Mouse (Mus musculus) embryonic facial prominence, embryonic 15.5 days (tissue): ENCODE data around the gene Tubd1. TPM values are rescaled to one million over a fixed set of nuclear protein-coding genes. Genes with fewer than 3 reads are reported as not detected.
A peak's percentile ranks its signal among the peaks of the same experiment; 100 is the strongest.

Experiments
- ATAC-seq: fragments of 200-750 bp; cut with Nextera tagmentation; 2 replicates; pipeline ENCODE4 v1.8.0; 2017; ENCODE audit warnings: low read depth, moderate TSS enrichment; ENCODE audit not compliant: insufficient number of reproducible peaks, low FRiP score, low TSS enrichment
- H3K27ac ChIP-seq: fragments of 300-500 bp; sonication (generic); replicated peaks from 2 replicates; pipeline ENCODE4 v1.5.1; 2015; ENCODE audit warnings: mild to moderate bottlenecking, inconsistent platforms
- H3K27me3 ChIP-seq: fragments of 300-500 bp; sonication (generic); 2 replicates; pipeline ENCODE4 v1.6.1; 2015; ENCODE audit warnings: inconsistent platforms
- H3K36me3 ChIP-seq: fragments of 300-500 bp; sonication (generic); 2 replicates; pipeline ENCODE4 v1.6.1; 2015; ENCODE audit warnings: mild to moderate bottlenecking, inconsistent platforms
- H3K4me1 ChIP-seq: fragments of 300-500 bp; sonication (generic); 2 replicates; pipeline ENCODE4 v1.6.1; 2015; ENCODE audit warnings: inconsistent platforms
- H3K4me2 ChIP-seq: fragments of 300-500 bp; sonication (generic); replicated peaks from 2 replicates; pipeline ENCODE4 v1.6.1; 2015; ENCODE audit warnings: mild to moderate bottlenecking, inconsistent platforms
- H3K4me3 ChIP-seq: fragments of 300-500 bp; sonication (generic); replicated peaks from 2 replicates; pipeline ENCODE4 v1.5.1; 2015; ENCODE audit warnings: mild to moderate bottlenecking, inconsistent platforms
- H3K9ac ChIP-seq: fragments of 300-500 bp; sonication (generic); 2 replicates; pipeline ENCODE4 v1.6.1; 2015; ENCODE audit warnings: inconsistent platforms
- H3K9me3 ChIP-seq: fragments of 300-500 bp; sonication (generic); replicated peaks from 2 replicates; pipeline ENCODE4 v1.6.1; 2016; ENCODE audit warnings: inconsistent platforms
- WGBS: fragments of 180-500 bp; shearing (Covaris S2); methylation state at CpG from one replicate; pipeline ENCODE4 v1.1.7; 2015; 5-methylcytosine and 5-hydroxymethylcytosine counted together
- polyA plus RNA-seq: library from polyadenylated mRNA; unstranded; fragments of >200 nt; fragmentation: Nextera tagmentation; extraction: Ambion mirVana; gene quantifications from 2 replicates; pipeline ENCODE4 v1.2.1, GENCODE M21; 2015

The Tubd1 gene
- polyA plus RNA-seq, 1 experiment from 2014 or later: 11.3 TPM

DNA sequence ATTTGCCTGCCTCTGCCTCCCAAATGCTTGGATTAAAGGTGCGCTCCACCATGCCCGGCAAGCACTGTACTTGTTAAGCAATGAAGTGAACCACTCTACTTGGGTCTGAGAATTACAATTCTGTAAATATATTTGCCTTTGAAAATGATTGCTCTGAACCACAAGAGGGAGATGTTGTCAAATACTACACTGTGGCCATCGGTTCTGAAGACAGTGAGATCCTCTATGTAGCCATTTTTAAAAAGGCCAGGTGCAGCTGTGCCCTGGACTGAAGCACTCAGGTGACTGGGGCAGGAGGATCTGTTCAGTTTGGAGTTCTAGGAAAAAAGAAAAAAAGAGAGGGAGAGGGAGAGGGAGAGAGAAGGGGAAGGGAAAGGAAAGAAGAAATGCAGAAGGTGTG, 23.6 kb downstream of the Tubd1 start:
- H3K27me3 ChIP-seq: no peaks in the 10 kb centered on the region
- WGBS: 61% methylated on average over 3 of the region's 3 CpGs
- H3K4me2 ChIP-seq: no peak overlapping the region
- no peaks in the 10 kb centered on the region for H3K9me3 ChIP-seq
- H3K36me3 ChIP-seq: no peaks in the 10 kb centered on the region
- peaks cover 18% of the 10 kb centered on the region for H3K4me1 ChIP-seq
- no peak overlapping the region for H3K9ac ChIP-seq
- H3K27ac ChIP-seq: no peak overlapping the region
- H3K4me3 ChIP-seq: no peak overlapping the region
- ATAC-seq: no peak

DNA sequence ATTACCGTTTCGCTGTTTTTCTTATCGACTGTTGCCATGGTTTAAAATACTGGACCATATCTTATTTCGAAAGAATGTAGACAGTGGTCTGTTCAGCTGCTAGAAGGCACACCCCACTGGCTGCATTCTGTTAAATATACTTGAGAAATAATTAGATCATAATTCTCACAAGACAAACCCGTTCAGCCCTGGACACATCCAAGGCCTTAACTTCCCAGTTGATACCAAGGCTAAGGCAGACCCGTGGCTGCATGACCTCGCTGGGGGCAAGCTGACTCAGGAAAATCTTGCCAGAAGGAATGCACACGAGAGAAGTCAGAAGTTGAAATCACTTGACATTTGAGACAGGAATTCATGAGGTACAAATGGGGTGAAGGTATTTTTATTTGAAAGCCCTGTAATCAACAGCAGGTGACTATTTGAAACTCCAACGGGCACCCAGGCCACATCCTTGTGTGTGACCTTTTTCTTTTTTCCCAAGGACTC, 25.5 kb downstream of the Tubd1 start:
- Histone ChIP-seq H3K4me3 (no peak overlapping the region), H3K9me3 (no peaks in the 10 kb centered on the region), H3K27me3 (no peaks in the 10 kb centered on the region), H3K9ac (no peak overlapping the region), H3K36me3 (no peaks in the 10 kb centered on the region), H3K27ac (peak overlapping the region; percentile 61; the same call in 1 of the 2 replicates), H3K4me2 (no peak overlapping the region), H3K4me1 (peaks cover 18% of the 10 kb centered on the region)
- no peak for ATAC-seq
- 15% methylated on average over 9 of the region's 9 CpGs for WGBS

DNA sequence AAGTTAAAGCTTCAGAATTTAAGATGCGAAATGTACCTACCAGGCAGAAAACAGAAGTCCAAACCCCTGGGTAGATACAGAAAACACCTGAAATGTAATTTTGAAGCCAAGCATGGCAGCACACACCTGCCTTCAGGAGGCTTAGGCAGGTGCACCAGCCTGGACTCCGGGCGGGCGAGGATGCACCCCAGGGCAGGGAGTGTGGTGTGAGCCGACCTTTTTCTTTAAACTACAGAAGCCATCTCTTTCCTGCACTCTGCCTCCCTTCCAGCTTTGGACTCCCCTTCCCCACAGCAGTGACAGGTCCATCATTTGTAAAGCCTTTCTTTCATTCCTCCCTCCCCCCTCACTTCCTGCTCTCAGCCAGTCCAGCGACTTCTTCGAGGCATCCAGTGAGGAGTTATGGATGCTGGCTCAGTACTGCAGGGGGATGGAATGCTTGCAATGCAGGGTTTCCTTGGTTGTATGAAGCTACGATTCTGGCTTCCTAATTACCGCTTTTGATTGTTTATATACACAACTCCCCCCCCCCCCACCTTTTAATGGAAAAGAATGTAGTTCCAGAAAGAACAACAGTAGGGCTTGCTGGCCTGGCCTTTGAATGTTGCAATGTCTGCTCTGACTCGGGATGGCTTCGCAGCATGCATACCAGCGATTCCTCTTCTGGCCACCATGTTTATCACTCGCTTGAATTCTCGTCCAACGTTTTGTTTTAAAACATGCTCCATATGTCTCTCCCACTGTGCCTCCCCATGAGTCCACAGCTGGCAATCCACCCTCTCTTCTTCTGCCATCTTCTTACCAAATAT, 26.5 kb downstream of the Tubd1 start:
- WGBS: 16% methylated on average over 15 of the region's 15 CpGs
- Histone ChIP-seq H3K4me2 (peak overlapping the region; percentile 10; the same call in 1 of the 2 replicates), H3K4me1 (peaks cover 18% of the 10 kb centered on the region), H3K27me3 (no peaks in the 10 kb centered on the region), H3K27ac (peak overlapping the region; percentile 76), H3K36me3 (no peaks in the 10 kb centered on the region), H3K4me3 (no peak overlapping the region), H3K9me3 (no peaks in the 10 kb centered on the region), H3K9ac (no peak overlapping the region)
- peak; percentile 54; the same call in 1 of the 2 replicates for ATAC-seq

DNA sequence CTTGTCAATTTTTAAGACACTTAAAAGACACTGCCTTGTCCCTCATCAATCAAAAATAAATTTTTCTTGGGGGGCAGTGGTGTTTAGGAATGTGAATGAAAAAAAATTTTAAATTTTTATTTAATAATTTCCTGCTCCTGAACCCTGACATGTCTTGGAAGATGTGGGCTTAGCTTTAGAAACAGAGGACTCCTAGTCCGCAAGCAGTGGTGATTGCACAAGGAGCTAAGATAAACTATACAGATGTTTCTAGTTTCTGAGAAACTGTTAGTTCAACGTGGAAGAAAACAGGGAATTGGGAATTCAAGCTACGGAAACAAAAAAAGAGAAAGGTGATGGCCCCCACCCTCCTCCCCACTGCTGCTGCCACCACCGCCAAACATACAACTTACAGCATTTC, 27.1 kb downstream of the Tubd1 start:
- Histone ChIP-seq H3K27ac (peak overlapping the region; percentile 76), H3K9ac (no peak overlapping the region), H3K4me1 (peaks cover 21% of the 10 kb centered on the region), H3K36me3 (no peaks in the 10 kb centered on the region), H3K27me3 (no peaks in the 10 kb centered on the region), H3K9me3 (no peaks in the 10 kb centered on the region), H3K4me2 (peak overlapping the region; percentile 10; the same call in 1 of the 2 replicates), H3K4me3 (no peak overlapping the region)
- 43% methylated on average over 4 of the region's 4 CpGs for WGBS
- no peak for ATAC-seq

DNA sequence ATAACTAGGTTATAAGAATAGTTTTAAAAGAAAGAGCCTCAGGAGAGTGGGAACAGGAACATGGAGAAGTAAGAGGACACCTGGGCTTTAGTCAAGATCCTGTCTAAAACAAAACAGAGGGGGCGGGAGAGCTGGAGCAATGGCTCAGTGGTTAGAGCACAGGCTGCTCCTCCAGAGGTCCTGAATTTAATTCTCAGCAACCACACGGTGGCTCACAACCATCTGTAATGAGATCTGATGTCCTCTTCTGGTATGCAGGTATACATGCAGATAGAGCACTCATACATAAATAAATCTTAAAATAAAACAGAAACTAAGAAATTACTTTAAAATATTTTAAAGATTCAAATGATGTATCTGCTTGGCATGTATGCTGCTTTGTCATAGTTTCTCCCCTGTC, 27.8 kb downstream of the Tubd1 start:
- WGBS: 65% methylated on average over 2 of the region's 2 CpGs
- ATAC-seq: no peak
- Histone ChIP-seq H3K9me3 (no peaks in the 10 kb centered on the region), H3K4me1 (peaks cover 28% of the 10 kb centered on the region), H3K4me3 (no peak overlapping the region), H3K36me3 (no peaks in the 10 kb centered on the region), H3K4me2 (no peak overlapping the region), H3K9ac (no peak overlapping the region), H3K27ac (no peak overlapping the region), H3K27me3 (no peaks in the 10 kb centered on the region)

DNA sequence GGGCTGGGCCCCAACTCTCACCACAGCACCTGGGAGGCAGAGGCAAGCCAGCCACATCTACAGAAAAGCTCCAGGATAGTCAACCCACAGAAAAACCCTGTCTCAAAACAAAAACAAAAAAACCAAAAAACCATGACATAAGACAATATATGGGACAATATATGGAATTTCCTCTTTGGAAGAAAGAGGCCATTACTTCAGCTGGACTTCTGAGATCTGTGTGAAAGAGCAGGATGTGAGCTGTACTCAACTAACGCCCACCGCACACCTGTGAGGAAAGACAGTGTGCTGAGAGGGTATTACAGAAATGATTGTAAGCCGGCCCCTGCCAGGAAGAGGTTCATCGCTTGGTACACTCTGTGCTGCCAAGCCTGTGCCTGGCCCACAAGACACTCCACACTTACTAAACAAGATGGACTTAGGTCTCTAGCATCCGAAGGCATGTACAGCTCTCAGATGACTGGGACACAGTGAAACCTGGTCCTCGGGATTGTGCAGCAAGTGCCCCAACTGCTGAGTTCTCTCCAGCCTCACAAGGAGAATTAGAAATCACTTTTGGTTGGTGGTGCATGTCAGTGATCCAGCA, 28.9 kb downstream of the Tubd1 start:
- no peak overlapping the region for H3K9ac ChIP-seq
- H3K9me3 ChIP-seq: no peaks in the 10 kb centered on the region
- H3K4me3 ChIP-seq: no peak overlapping the region
- WGBS: 83% methylated on average over 6 of the region's 6 CpGs
- H3K27me3 ChIP-seq: no peaks in the 10 kb centered on the region
- peaks cover 34% of the 10 kb centered on the region for H3K4me1 ChIP-seq
- H3K27ac ChIP-seq: no peak overlapping the region
- no peaks in the 10 kb centered on the region for H3K36me3 ChIP-seq
- no peak overlapping the region for H3K4me2 ChIP-seq
- no peak for ATAC-seq

DNA sequence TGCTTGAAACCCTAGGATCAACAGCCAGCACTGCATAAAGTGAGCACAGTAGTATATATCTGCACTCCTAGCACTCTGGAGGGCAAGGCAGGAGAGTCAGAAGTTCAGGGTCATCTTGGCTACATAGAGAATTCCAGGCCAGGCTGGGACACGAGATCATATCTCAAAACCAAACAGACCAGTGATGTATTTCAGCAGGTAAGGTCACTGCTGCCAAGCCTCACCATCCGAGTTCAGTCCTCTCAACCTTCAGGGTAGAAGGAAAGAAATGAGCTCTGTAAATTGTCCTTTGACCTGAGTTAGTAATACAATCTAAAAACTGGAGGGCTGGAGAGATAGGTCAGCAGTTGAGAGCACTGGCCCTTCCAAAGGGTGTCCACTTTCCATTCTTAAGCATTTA, 29.6 kb downstream of the Tubd1 start:
- 54% methylated on average over 2 of the region's 2 CpGs for WGBS
- H3K27ac ChIP-seq: no peak overlapping the region

DNA sequence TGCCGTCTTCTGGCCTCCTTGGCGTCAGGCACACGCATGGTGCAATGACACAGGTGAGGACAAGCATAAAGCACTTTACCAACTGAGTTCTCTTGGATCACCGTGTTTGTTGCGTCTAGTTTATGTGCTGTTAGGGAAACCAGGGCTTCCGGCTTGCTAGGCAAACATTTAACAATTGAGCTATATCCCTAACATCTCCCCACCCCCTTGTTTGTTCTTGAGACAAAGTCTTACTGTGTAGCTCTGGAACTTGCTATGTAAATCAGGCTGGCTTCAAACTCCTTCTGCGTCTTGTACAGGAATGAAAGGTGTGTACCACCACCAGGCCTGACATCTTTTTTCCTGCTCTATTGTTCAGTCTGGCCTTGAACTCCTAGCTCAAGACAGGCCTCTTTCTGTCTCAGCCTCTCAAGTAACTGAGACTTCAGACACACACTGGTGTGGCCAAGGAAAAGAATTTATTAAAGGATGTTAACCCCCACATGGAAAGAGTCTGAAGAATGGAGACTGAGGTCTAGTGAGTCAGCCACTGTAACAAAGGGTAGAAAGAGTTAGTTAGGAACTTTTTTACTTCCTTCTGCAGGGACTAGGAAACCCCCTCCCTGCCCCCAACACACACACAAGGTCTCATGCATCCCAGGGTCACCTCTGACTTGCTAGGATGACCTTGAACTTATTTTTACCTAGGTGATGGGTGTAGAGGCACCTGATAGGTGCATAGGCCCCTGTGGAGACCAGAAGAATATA, 31.0 kb downstream of the Tubd1 start:
- Histone ChIP-seq H3K4me1 (peaks cover 40% of the 10 kb centered on the region), H3K4me2 (no peak overlapping the region), H3K9ac (no peak overlapping the region), H3K9me3 (no peaks in the 10 kb centered on the region), H3K4me3 (no peak overlapping the region), H3K36me3 (no peaks in the 10 kb centered on the region), H3K27me3 (no peaks in the 10 kb centered on the region), H3K27ac (no peak overlapping the region)
- ATAC-seq: no peak
- 77% methylated on average over 7 of the region's 7 CpGs for WGBS

More for the DNA sequence above, 29.6 kb downstream of the Tubd1 start:
- no peak overlapping the region for H3K4me3 ChIP-seq
- peaks cover 40% of the 10 kb centered on the region for H3K4me1 ChIP-seq
- H3K27me3 ChIP-seq: no peaks in the 10 kb centered on the region
- no peak overlapping the region for H3K4me2 ChIP-seq
- H3K36me3 ChIP-seq: no peaks in the 10 kb centered on the region
- no peaks in the 10 kb centered on the region for H3K9me3 ChIP-seq
- H3K9ac ChIP-seq: no peak overlapping the region
- ATAC-seq: no peak

DNA sequence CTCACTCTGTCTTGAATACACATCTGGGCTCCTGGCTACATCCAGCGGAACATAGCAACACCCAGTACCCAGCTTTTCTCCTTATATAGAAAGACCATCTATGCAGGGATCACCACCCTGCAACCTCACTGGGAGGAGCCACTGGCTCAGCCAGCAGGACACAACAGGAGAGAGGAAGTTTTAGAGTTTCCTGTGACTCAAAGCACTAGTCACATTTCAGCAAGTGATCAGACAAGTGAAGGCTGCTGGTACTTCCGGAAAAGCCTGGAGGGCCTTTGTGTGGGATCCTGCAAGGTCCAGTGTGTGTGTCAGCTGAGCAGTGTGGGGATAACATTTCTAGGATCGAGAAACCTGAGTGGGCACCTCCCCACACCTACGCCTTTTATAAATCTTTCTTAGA, 32.4 kb downstream of the Tubd1 start:
- peak overlapping the region; percentile 55; the same call in 1 of the 2 replicates for H3K27ac ChIP-seq
- H3K36me3 ChIP-seq: no peaks in the 10 kb centered on the region

DNA sequence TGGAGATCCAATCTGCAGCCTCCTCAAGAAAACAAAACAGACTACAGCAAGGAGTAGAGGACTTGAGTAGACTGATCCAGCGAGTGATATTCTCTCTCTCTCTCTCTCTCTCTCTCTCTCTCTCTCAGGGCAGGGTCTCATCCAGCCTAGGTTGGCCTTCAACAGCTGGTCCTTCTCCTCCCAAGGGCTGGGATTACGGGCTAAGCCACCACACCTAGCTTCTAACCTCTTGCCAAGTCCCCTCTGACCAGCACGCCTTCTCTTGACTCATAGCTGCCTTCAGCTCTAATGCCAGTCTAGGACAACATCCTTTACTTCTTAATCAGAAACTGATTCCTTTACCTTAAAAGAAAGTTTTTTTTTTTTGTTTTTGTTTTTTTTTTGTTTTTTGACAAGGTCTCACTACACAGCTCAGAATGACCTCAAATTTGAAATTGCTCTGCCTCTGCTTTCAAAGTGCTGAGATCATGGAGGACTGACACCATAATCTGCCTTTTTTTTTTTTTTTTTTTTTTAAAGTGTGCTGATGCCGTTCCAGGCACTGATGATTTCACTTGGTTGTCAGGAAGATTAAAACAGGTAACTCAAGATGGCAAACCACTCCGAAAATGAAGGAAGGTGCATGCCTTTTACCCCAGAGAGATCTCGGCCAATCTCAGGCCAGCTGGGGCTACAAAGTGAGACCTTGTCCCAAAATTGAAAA, 33.5 kb downstream of the Tubd1 start:
- Histone ChIP-seq H3K4me3 (no peak overlapping the region), H3K4me2 (no peak overlapping the region), H3K36me3 (no peaks in the 10 kb centered on the region), H3K9ac (no peak overlapping the region), H3K27ac (peak overlapping the region; percentile 55; the same call in 1 of the 2 replicates), H3K4me1 (peaks cover 26% of the 10 kb centered on the region), H3K27me3 (no peaks in the 10 kb centered on the region), H3K9me3 (no peaks in the 10 kb centered on the region)
- 61% methylated on average over 6 of the region's 6 CpGs for WGBS
- no peak for ATAC-seq

More for the DNA sequence above, 32.4 kb downstream of the Tubd1 start:
- WGBS: 54% methylated on average over 4 of the region's 4 CpGs
- Histone ChIP-seq H3K27me3 (no peaks in the 10 kb centered on the region), H3K4me1 (peaks cover 26% of the 10 kb centered on the region), H3K9me3 (no peaks in the 10 kb centered on the region), H3K9ac (no peak overlapping the region), H3K4me2 (no peak overlapping the region), H3K4me3 (no peak overlapping the region)
- no peak for ATAC-seq
